Mouse (Mus musculus) adrenal gland, postnatal 36 days (tissue): ENCODE measurements around the gene Ints12. TPM values are rescaled to one million over a fixed set of nuclear protein-coding genes. Genes with fewer than 3 reads are reported as not detected.
A peak's percentile ranks its signal among the peaks of the same experiment; 100 is the strongest.

ENCODE experiments used
- DNase-seq, 2 experiments: peaks; one replicate each; pipeline ENCODE4 v3.0.0; 2021; ENCODE audit warnings: mixed read lengths in 1 of 2
- long read RNA-seq, 2 experiments: library from polyadenylated mRNA; stranded (forward); transcript quantifications; one replicate each; pipeline ENCODE4 v2.0.0; 2021; ENCODE audit warnings: borderline sequencing depth in 2 of 2
- total RNA-seq, 2 experiments: library from RNA; stranded (reverse); gene quantifications; 2 replicates each; pipeline ENCODE4 v1.2.3; 2021

Gene Ints12
- 10 to 100 TPM; 12.0 TPM for total RNA-seq
- long read RNA-seq, experiment 1, transcript Ints12-201 (7 exons, 3,101 nt): major isoform, 7 of 9 reads
- long read RNA-seq, experiment 1, partial matches to known transcripts: 1 of 9 reads
- long read RNA-seq, experiment 1, other reads (novel, unspliced or antisense): 1 of 9 reads
- long read RNA-seq, experiment 2, partial matches to known transcripts: 0 of 5 reads
- long read RNA-seq, experiment 2, other reads (novel, unspliced or antisense): 1 of 5 reads

GRCm38 (mm10) chr3:133091664-133092273 lies at the start of gene Ints12, which contains the start of gene Gstcd:
Ints12 (plus strand) TSS chr3:133091840.
Gstcd (minus strand) TSS chr3:133092033.
- DNase-seq: peak; percentile 91 to 92

- DNase-seq: no peak
These were observed 39.6 kb upstream of the Ints12 start for GRCm38 (mm10) chr3:133052068-133052467.

GRCm38 (mm10) chr3:133075560-133075959 lies 16.1 kb upstream of the Ints12 start:
- DNase-seq: no peak

GRCm38 (mm10) chr3:133082736-133083135 lies 8.9 kb upstream of the Ints12 start:
- no peak for DNase-seq

GRCm38 (mm10) chr3:133085858-133086257 lies 5.8 kb upstream of the Ints12 start:
- no peak for DNase-seq

GRCm38 (mm10) chr3:133090247-133091120 lies 1.2 kb upstream of the Ints12 start:
- no peak for DNase-seq

- peak in 1 of 2 experiments; percentile 38 for DNase-seq
These were observed 448 bp upstream of the Ints12 start for GRCm38 (mm10) chr3:133091121-133091663.

- no peak for DNase-seq
These were observed 724 bp downstream of the Ints12 start for GRCm38 (mm10) chr3:133092274-133092853.

GRCm38 (mm10) chr3:133092936-133093335 lies 1.3 kb downstream of the Ints12 start:
- no peak for DNase-seq

- DNase-seq: no peak
These were observed 2.7 kb downstream of the Ints12 start for GRCm38 (mm10) chr3:133094305-133094704.

GRCm38 (mm10) chr3:133097936-133098335 lies 6.3 kb downstream of the Ints12 start:
- no peak for DNase-seq

GRCm38 (mm10) chr3:133098336-133098735 lies 6.7 kb downstream of the Ints12 start:
- DNase-seq: no peak

GRCm38 (mm10) chr3:133098909-133099308 lies 7.3 kb downstream of the Ints12 start:
- no peak for DNase-seq

- DNase-seq: no peak
These were observed 12.1 kb downstream of the Ints12 start for GRCm38 (mm10) chr3:133103768-133104167.

GRCm38 (mm10) chr3:133104436-133104835 lies 12.8 kb downstream of the Ints12 start:
- DNase-seq: no peak

- no peak for DNase-seq
These were observed 17.1 kb downstream of the Ints12 start for GRCm38 (mm10) chr3:133108731-133109130.

- no peak for DNase-seq
These were observed 18.2 kb downstream of the Ints12 start for GRCm38 (mm10) chr3:133109844-133110243.

GRCm38 (mm10) chr3:133111741-133112140 lies 20.1 kb downstream of the Ints12 start:
- DNase-seq: peak in 1 of 2 experiments; percentile 34

- no peak for DNase-seq
These were observed 21.6 kb downstream of the Ints12 start for GRCm38 (mm10) chr3:133113281-133113680.

GRCm38 (mm10) chr3:133131372-133131771 lies 39.7 kb downstream of the Ints12 start:
- no peak for DNase-seq

GRCm38 (mm10) chr3:133132611-133133010 lies 41.0 kb downstream of the Ints12 start:
- no peak for DNase-seq

GRCm38 (mm10) chr3:133141877-133142276 lies 50.2 kb downstream of the Ints12 start:
- no peak for DNase-seq
